Mouse (Mus musculus): ENCODE data around the gene Mrps14. TPM values are rescaled to one million over a fixed set of nuclear protein-coding genes. Genes with fewer than 3 reads are reported as not detected.

Mrps14 gene
- 112 TPM for polyA plus RNA-seq (2017; shearing (Covaris generic))

GRCm38 (mm10) chr1:160194529-160195336 lies at the start of gene Mrps14:
Gene Mrps14, plus strand, starts transcription at chr1:160195215.

GRCm38 (mm10) chr1:160153480-160153879 lies 41.5 kb upstream of the Mrps14 start, which contains the start of gene Tnn:
Gene Tnn, minus strand, starts transcription at chr1:160153580.

DNA sequence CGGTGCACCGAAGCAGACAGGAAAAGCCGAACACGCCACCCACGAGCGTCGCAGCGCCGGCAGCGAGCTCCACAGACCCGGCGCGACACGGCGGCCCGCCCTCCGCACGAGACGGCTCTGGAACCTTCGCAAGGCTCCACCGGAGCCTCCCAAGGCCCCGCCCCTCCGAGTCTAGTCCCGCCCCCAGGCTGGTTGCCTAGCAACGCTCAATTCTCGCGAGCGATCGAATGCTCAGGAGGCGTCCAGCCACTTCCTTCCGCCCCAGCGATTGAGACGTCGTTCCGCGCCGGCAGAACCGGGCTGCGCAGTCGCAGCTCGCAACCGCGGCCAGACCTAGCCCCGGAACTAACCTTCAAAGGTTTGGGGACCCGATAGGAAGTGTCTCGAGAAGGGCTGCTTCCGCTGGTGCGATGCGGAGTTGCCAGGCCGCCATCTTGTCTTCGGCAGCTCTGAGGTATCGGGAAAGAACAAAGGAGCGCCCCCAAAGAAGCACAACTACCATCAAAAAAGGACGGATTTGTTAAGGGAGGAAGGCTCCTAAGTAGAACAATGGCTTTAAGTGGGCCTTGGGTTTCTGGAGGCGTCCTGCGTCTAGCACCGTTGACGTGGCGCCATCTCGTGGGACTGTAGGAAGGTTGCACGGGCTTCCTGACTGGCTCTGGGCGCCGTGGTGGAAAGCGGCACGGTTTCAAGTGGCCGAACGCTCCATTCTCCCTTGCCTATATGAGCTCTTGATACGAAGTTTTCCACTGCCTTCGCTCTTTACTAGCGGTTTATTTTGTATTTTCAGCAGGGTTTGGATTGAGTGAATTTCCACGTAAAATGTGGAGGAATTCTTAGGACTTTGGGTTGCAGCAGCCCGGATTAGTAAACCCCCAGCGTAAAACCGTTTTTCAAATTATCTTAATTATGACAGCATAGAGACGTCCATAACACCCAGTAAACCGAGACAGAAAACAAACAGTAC lies 18.0 kb downstream of the Mrps14 start, which contains the start of gene Cacybp:
Gene Cacybp (minus strand): TSS at position 173 of the 967 bp plus-strand sequence.

Other genes with a start within 250 kb of the Mrps14 start
- 541 TPM for gene 4930523C07Rik, start 150.8 kb upstream of the Mrps14 start, polyA plus RNA-seq (2017; shearing (Covaris generic))
- not detected for gene Tnn, start 41.6 kb upstream of the Mrps14 start, polyA plus RNA-seq (2017; shearing (Covaris generic))
- 151 TPM for gene Cacybp, start 17.7 kb downstream of the Mrps14 start, polyA plus RNA-seq (2017; shearing (Covaris generic))

All from effector memory CD4-positive, alpha-beta T cell, adult 5 months (primary cell).